Mouse (Mus musculus) cerebellum, adult 9-11 months (tissue): ENCODE data around the gene Rbm5.

Source experiments
- DNase-seq: peaks from one replicate; pipeline ENCODE4 v3.0.0; 2022

Gene Rbm5

GRCm38 (mm10) chr9:107699376-107699980 lies 71.3 kb downstream of the Rbm5 start:
- DNase-seq, result no peak

- DNase-seq, result no peak
Measured at GRCm38 (mm10) chr9:107698611-107699190, 72.1 kb downstream of the Rbm5 start.

GRCm38 (mm10) chr9:107697811-107698521 lies 72.8 kb downstream of the Rbm5 start:
- no peak for DNase-seq

GRCm38 (mm10) chr9:107696845-107697610 lies 73.8 kb downstream of the Rbm5 start:
- no peak for DNase-seq

GRCm38 (mm10) chr9:107696106-107696479 lies 74.7 kb downstream of the Rbm5 start:
- DNase-seq, result no peak

GRCm38 (mm10) chr9:107695441-107696105 lies 75.2 kb downstream of the Rbm5 start:
- DNase-seq, result no peak

GRCm38 (mm10) chr9:107694627-107695026 lies 76.2 kb downstream of the Rbm5 start:
- DNase-seq, result no peak

GRCm38 (mm10) chr9:107693433-107693987 lies 77.3 kb downstream of the Rbm5 start:
- no peak for DNase-seq

GRCm38 (mm10) chr9:107692785-107693184 lies 78.0 kb downstream of the Rbm5 start:
- no peak for DNase-seq

GRCm38 (mm10) chr9:107690391-107690790 lies 80.4 kb downstream of the Rbm5 start:
- no peak for DNase-seq
